Mouse (Mus musculus) G1E (cell line): ENCODE data around the gene Rab30.

Experiments
- CTCF ChIP-seq: IDR thresholded peaks from 2 replicates; pipeline ENCODE4 v1.5.1; 2012; ENCODE audit warnings: low read depth, low read length, inconsistent platforms, mixed read lengths
- GATA1 ChIP-seq: IDR thresholded peaks from 2 replicates; pipeline ENCODE4 v1.6.1; 2012; ENCODE audit warnings: borderline replicate concordance, low read length, inconsistent platforms, mixed read lengths
- GATA2 ChIP-seq: IDR thresholded peaks from 2 replicates; pipeline ENCODE4 v1.6.1; 2012; ENCODE audit warnings: low read depth, low read length, inconsistent platforms, borderline replicate concordance
- POLR2AphosphoS5 ChIP-seq: IDR thresholded peaks from 2 replicates; pipeline ENCODE4 v1.6.1; 2012; ENCODE audit warnings: low read depth, low read length, inconsistent platforms; ENCODE audit not compliant: insufficient replicate concordance
- TAL1 ChIP-seq: conservative IDR thresholded peaks from 2 replicates; pipeline ENCODE4 v1.6.1; 2012; ENCODE audit warnings: low read depth, low read length, inconsistent platforms, mixed read lengths

DNA sequence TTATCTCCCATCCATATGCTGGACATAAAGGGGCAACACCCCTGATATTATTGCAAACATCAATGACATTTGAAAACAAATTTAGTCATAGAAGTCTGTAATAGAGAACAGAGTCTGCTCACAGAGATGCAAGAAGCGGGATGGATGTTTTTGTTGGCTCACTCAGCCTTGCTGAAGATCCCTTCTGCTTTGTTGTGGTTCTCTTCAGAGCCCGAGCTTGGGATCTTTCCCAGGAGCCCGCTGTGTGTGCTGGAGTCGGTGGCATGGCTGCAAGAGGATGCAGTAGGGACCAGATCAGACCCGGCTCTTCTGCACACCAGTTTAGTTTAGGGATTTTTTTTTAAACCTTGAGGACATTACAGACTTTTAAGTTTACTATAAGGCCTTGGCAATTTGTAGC lies 54.3 kb downstream of the Rab30 start:
- no peak for TF ChIP-seq CTCF
- no peak for TF ChIP-seq GATA1
- TF ChIP-seq TAL1 = no peak
- TF ChIP-seq POLR2AphosphoS5 = no peak
- TF ChIP-seq GATA2 = no peak
